Mouse (Mus musculus) kidney, embryonic 16.5 days (tissue): ENCODE measurements around the gene Orm3. TPM values are rescaled to one million over a fixed set of nuclear protein-coding genes. Genes with fewer than 3 reads are reported as not detected.

Experiments
- ATAC-seq: fragments of 200-750 bp; cut with Nextera tagmentation; 2 replicates; pipeline ENCODE4 v1.8.0; 2017; ENCODE audit warnings: moderate TSS enrichment; ENCODE audit not compliant: low FRiP score, low TSS enrichment
- H3K27ac ChIP-seq: fragments of 300-500 bp; sonication (generic); 2 replicates; pipeline ENCODE4 v1.5.1; 2014; ENCODE audit warnings: low read length
- H3K27me3 ChIP-seq: fragments of 300-500 bp; sonication (generic); 2 replicates; pipeline ENCODE4 v1.6.1; 2014; ENCODE audit warnings: low read length, control low read depth, mixed read lengths; ENCODE audit not compliant: insufficient read depth
- H3K36me3 ChIP-seq: fragments of 300-500 bp; sonication (generic); 2 replicates; pipeline ENCODE4 v1.6.1; 2014; ENCODE audit warnings: low read length, control low read depth, mixed read lengths; ENCODE audit not compliant: insufficient read depth
- H3K4me1 ChIP-seq: fragments of 300-500 bp; sonication (generic); 2 replicates; pipeline ENCODE4 v1.6.1; 2014; ENCODE audit warnings: low read length, control low read depth, mixed read lengths; ENCODE audit not compliant: insufficient read depth
- H3K4me2 ChIP-seq: fragments of 300-500 bp; sonication (generic); replicated peaks from 2 replicates; pipeline ENCODE4 v1.6.1; 2014; ENCODE audit warnings: low read depth, low read length
- H3K4me3 ChIP-seq: fragments of 300-500 bp; sonication (generic); 2 replicates; pipeline ENCODE4 v1.5.1; 2014; ENCODE audit warnings: mild to moderate bottlenecking, low read length
- H3K9ac ChIP-seq: fragments of 300-500 bp; sonication (generic); replicated peaks from 2 replicates; pipeline ENCODE4 v1.6.1; 2014; ENCODE audit warnings: low read length
- H3K9me3 ChIP-seq: fragments of 300-500 bp; sonication (generic); 2 replicates; pipeline ENCODE4 v1.6.1; 2016; ENCODE audit warnings: low read length, control low read depth
- WGBS: fragments of 180-500 bp; shearing (Covaris S2); extraction: QIAGEN DNeasy Blood & Tissue Kit; methylation state at CpG from one replicate; pipeline ENCODE4 v1.1.7; 2014; 5-methylcytosine and 5-hydroxymethylcytosine counted together
- polyA plus RNA-seq: library from polyadenylated mRNA; unstranded; fragments of >200 nt; fragmentation: Nextera tagmentation; extraction: Ambion mirVana; gene quantifications from 2 replicates; pipeline ENCODE4 v1.2.1, GENCODE M21; 2015

Gene Orm3
- polyA plus RNA-seq, 1 experiment from 2014 or later: not detected

- Histone ChIP-seq H3K27me3 (0 out of 2 replicates have a peak, but pooled peaks cover 4% of the 10 kb centered on the region), H3K36me3 (no peaks in the 10 kb centered on the region), H3K27ac (peak overlapping the region; percentile 6; the same call in 1 of the 2 replicates), H3K9ac (peak overlapping the region; percentile 29; the same call in 1 of the 2 replicates), H3K4me3 (no peak overlapping the region), H3K4me1 (peaks cover 46% of the 10 kb centered on the region), H3K9me3 (no peaks in the 10 kb centered on the region), H3K4me2 (peak overlapping the region; percentile 5; the same call in 1 of the 2 replicates)
- 59% methylated on average over 7 of the region's 7 CpGs for WGBS
- no peak for ATAC-seq
Observed at GRCm38 (mm10) chr4:63408247-63408646, 52.3 kb downstream of the Orm3 start.

GRCm38 (mm10) chr4:63408649-63409048, 52.7 kb downstream of the Orm3 start:
- ATAC-seq: peak; percentile 57
- H3K4me3 ChIP-seq: peak overlapping the region; percentile 67; the same call in 1 of the 2 replicates
- peaks cover 42% of the 10 kb centered on the region for H3K4me1 ChIP-seq
- peak overlapping the region; percentile 29; the same call in 1 of the 2 replicates for H3K9ac ChIP-seq
- 9% methylated on average over 8 of the region's 8 CpGs for WGBS
- no peaks in the 10 kb centered on the region for H3K36me3 ChIP-seq
- 0 out of 2 replicates have a peak, but pooled peaks cover 4% of the 10 kb centered on the region for H3K27me3 ChIP-seq
- peak overlapping the region; percentile 99 for H3K4me2 ChIP-seq
- no peaks in the 10 kb centered on the region for H3K9me3 ChIP-seq
- peak overlapping the region; percentile 6; the same call in 1 of the 2 replicates for H3K27ac ChIP-seq

Other genes starting within 250 kb of the Orm3 start
- gene Ambp, start 201.4 kb upstream of the Orm3 start, polyA plus RNA-seq: 5.9 and 8.3 TPM in 2 replicates
- 147 and 153 TPM in 2 replicates for gene Kif12, start 184.0 kb upstream of the Orm3 start, polyA plus RNA-seq
- gene Col27a1, start 142.2 kb upstream of the Orm3 start, polyA plus RNA-seq: 7.3 and 7.8 TPM in 2 replicates
- not detected in 2 replicates for gene Orm1, start 11.6 kb upstream of the Orm3 start, polyA plus RNA-seq
- gene Orm2, start 6.3 kb downstream of the Orm3 start, polyA plus RNA-seq: not detected in 2 replicates
- gene Akna, start 47.2 kb downstream of the Orm3 start, polyA plus RNA-seq: 7.1 and 9.4 TPM in 2 replicates
- 4.8 and 5.6 TPM in 2 replicates for gene Whrn, start 139.8 kb downstream of the Orm3 start, polyA plus RNA-seq
- gene Atp6v1g1, start 188.6 kb downstream of the Orm3 start, polyA plus RNA-seq: 305 and 320 TPM in 2 replicates
- 6.6 TPM in 2 replicates for gene Tmem268, start 202.6 kb downstream of the Orm3 start, polyA plus RNA-seq
- not detected in 2 replicates for gene Gm11213, start 249.1 kb downstream of the Orm3 start, polyA plus RNA-seq